Mouse (Mus musculus) midbrain, embryonic 15.5 days (tissue): ENCODE data around the gene Gm6993. TPM values are rescaled to one million over a fixed set of nuclear protein-coding genes. Genes with fewer than 3 reads are reported as not detected.

Experiments
- ATAC-seq: fragments of 200-750 bp; cut with Nextera tagmentation; replicated peaks from 2 replicates; pipeline ENCODE4 v1.8.0; 2017; ENCODE audit warnings: moderate TSS enrichment
- H3K27ac ChIP-seq: fragments of 300-500 bp; sonication (generic); 2 replicates; pipeline ENCODE4 v1.5.1; 2015; ENCODE audit warnings: mild to moderate bottlenecking, inconsistent platforms
- H3K27me3 ChIP-seq: fragments of 300-500 bp; sonication (generic); replicated peaks from 2 replicates; pipeline ENCODE4 v1.6.1; 2015; ENCODE audit warnings: inconsistent platforms
- H3K36me3 ChIP-seq: fragments of 300-500 bp; sonication (generic); replicated peaks from 2 replicates; pipeline ENCODE4 v1.6.1; 2015; ENCODE audit warnings: inconsistent platforms
- H3K4me1 ChIP-seq: fragments of 300-500 bp; sonication (generic); 2 replicates; pipeline ENCODE4 v1.6.1; 2015; ENCODE audit warnings: inconsistent platforms
- H3K4me2 ChIP-seq: fragments of 300-500 bp; sonication (generic); 2 replicates; pipeline ENCODE4 v1.6.1; 2015; ENCODE audit warnings: inconsistent platforms, mild to moderate bottlenecking, moderate library complexity
- H3K4me3 ChIP-seq: fragments of 300-500 bp; sonication (generic); 2 replicates; pipeline ENCODE4 v1.5.1; 2015; ENCODE audit warnings: mild to moderate bottlenecking, inconsistent platforms
- H3K9ac ChIP-seq: fragments of 300-500 bp; sonication (generic); 2 replicates; pipeline ENCODE4 v1.6.1; 2015; ENCODE audit warnings: mild to moderate bottlenecking, inconsistent platforms
- H3K9me3 ChIP-seq: fragments of 300-500 bp; sonication (generic); 2 replicates; pipeline ENCODE4 v1.6.1; 2016; ENCODE audit warnings: inconsistent platforms
- WGBS: fragments of 180-500 bp; shearing (Covaris S2); methylation state at CpG from one replicate; pipeline ENCODE4 v1.1.7; 2015; ENCODE audit warnings: mixed read lengths; 5-methylcytosine and 5-hydroxymethylcytosine counted together
- polyA plus RNA-seq: library from polyadenylated mRNA; unstranded; fragments of >200 nt; fragmentation: Nextera tagmentation; extraction: Ambion mirVana; gene quantifications from 2 replicates; pipeline ENCODE4 v1.2.1, GENCODE M21; 2015

Gm6993 gene
- polyA plus RNA-seq, 1 experiment from 2014 or later: not detected

DNA sequence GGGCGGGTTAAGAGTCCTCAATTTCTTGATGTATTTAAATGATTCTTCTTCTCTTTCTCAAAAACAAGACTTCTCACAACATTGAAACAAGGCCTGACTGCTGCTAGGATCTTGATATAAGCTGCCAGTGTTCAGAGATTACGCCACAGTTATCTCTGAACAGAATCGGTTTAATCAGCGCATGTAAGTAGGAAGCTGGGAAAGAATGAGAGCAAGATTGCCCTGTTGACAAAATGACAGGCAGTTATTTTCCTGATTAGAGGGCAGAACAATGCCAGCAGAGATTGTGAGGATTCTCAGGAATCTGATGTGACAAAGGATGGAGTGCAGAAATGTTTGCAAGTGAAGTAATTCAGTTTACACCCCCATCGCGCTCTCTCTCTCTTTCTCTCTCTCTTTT, 19.0 kb upstream of the Gm6993 start:
- no peak overlapping the region for H3K9ac ChIP-seq
- no peaks in the 10 kb centered on the region for H3K9me3 ChIP-seq
- WGBS: 70% methylated on average over 6 of the region's 6 CpGs
- H3K27me3 ChIP-seq: no peaks in the 10 kb centered on the region
- H3K36me3 ChIP-seq: no peaks in the 10 kb centered on the region
- no peak overlapping the region for H3K4me2 ChIP-seq
- ATAC-seq: no peak
- no peak overlapping the region for H3K4me3 ChIP-seq
- no peak overlapping the region for H3K27ac ChIP-seq
- no peaks in the 10 kb centered on the region for H3K4me1 ChIP-seq

DNA sequence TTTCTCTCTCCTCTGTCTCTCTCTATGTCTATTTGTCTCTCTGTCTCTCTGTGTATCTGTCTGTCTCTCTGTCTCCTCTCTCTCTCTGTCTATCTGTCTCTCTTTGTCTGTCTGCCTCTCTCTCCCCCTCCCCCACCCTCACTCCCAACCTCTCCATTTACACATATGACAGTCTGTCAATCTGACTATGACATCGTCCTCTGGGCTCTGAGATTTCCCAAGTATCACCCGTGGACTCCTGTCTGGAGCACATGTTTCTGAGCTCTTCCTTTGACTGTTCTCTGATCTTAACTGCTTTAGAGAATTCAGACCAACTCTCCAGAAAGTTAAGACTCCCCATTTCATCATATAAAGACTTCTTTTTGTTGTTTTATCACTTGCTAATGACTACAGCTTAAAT, 18.3 kb upstream of the Gm6993 start:
- WGBS: 29% methylated on average over 2 of the region's 2 CpGs
- Histone ChIP-seq H3K9me3 (no peaks in the 10 kb centered on the region), H3K27me3 (no peaks in the 10 kb centered on the region), H3K4me1 (no peaks in the 10 kb centered on the region), H3K4me3 (no peak overlapping the region), H3K36me3 (no peaks in the 10 kb centered on the region), H3K27ac (no peak overlapping the region), H3K4me2 (no peak overlapping the region), H3K9ac (no peak overlapping the region)
- ATAC-seq: no peak

DNA sequence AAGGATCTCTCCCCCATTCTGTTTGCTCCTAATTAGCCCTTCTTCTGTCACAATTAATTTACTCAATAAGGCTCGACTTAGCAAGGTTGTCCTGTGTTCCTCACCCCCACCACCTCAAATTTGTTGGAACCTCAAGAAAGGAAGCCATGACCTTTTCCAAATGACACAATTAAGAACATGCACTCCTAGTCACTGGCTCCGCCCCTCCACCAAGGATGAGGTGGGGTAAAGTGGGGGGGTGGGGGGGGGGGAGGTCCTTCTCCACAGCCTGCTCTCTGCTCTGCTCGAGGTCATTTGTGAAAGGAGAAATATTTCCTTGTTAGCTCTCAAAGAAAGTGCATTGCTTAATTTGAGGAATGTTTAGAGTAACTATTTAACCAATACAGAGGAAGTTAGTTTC, 17.8 kb upstream of the Gm6993 start:
- no peak overlapping the region for H3K4me3 ChIP-seq
- 39% methylated on average over 3 of the region's 3 CpGs for WGBS
- no peak for ATAC-seq

DNA sequence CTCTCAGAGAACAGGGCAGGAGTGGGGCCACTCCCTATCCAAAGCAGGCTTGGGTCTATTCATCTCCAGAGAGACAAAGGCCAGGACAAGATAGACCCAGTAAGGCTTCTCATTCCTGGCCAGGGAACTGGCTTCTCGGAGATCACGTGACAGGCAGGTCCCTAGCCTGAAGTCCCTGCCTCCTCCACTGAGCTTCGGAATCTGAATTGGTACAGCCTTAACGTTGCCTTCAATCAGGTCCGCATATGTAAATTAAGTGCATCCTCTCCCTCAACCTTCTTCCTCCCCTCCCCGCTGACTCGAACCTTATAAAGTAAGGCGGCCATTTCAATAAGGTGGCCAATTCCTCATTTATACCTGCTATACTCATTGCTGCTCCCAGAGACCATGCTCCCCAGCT, 15.1 kb upstream of the Gm6993 start:
- H3K27me3 ChIP-seq: no peaks in the 10 kb centered on the region
- no peak; the same call in 1 of the 2 replicates for ATAC-seq

More for the DNA sequence above, 17.8 kb upstream of the Gm6993 start:
- Histone ChIP-seq H3K36me3 (no peaks in the 10 kb centered on the region), H3K4me1 (no peaks in the 10 kb centered on the region), H3K27me3 (no peaks in the 10 kb centered on the region), H3K9ac (no peak overlapping the region), H3K9me3 (no peaks in the 10 kb centered on the region), H3K4me2 (no peak overlapping the region), H3K27ac (no peak overlapping the region)

DNA sequence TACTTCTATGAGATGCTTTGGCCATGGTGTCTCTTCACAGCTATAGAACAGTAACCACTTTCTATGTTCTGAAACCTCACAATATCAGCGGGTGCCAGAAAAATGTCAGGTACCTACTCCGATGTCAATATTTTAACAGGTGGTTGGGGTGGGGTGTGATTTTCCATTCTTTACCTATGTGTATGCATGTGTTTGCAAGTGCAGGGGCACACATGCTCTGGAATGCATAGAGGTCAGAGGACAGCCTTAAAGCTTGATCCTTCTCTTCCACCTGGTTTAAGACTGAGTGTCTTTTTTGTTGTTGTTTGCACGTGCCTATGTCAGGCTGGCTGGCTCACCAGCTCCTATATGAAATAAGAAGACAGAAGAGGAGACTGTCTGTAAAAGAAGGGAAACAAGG, 13.4 kb upstream of the Gm6993 start:
- Histone ChIP-seq H3K36me3 (no peaks in the 10 kb centered on the region), H3K4me2 (no peak overlapping the region), H3K9me3 (no peaks in the 10 kb centered on the region), H3K9ac (no peak overlapping the region), H3K27ac (no peak overlapping the region), H3K4me1 (no peaks in the 10 kb centered on the region), H3K27me3 (no peaks in the 10 kb centered on the region), H3K4me3 (no peak overlapping the region)
- 90% methylated on average over 3 of the region's 3 CpGs for WGBS
- ATAC-seq: no peak

More for the DNA sequence above, 15.1 kb upstream of the Gm6993 start:
- H3K36me3 ChIP-seq: no peaks in the 10 kb centered on the region
- 45% methylated on average over 8 of the region's 8 CpGs for WGBS
- H3K9me3 ChIP-seq: no peaks in the 10 kb centered on the region
- H3K4me3 ChIP-seq: no peak overlapping the region
- no peaks in the 10 kb centered on the region for H3K4me1 ChIP-seq
- H3K27ac ChIP-seq: no peak overlapping the region
- H3K9ac ChIP-seq: no peak overlapping the region
- no peak overlapping the region for H3K4me2 ChIP-seq

DNA sequence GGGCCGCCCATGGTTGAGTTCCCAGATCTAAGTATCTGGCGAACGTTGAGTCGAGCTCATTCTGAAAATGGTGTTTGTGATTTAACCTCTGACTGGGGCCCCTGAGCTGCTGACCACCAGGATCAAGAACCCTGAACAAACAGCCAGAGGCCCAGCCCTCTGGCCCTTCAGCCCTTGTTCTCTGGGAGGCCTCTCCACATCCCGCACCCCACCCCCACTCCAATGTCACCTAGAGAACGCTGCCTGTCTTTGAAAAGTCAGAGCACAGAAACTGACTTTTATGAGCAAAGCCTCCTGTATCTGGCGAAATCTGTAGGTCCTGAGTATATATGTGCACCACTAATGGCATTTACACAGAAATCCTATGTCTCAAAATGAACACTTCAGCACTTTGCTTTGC, 11.7 kb upstream of the Gm6993 start:
- H3K27ac ChIP-seq: no peak overlapping the region
- no peak overlapping the region for H3K9ac ChIP-seq
- no peaks in the 10 kb centered on the region for H3K27me3 ChIP-seq
- no peak for ATAC-seq
- H3K4me3 ChIP-seq: no peak overlapping the region
- H3K9me3 ChIP-seq: no peaks in the 10 kb centered on the region
- 67% methylated on average over 7 of the region's 7 CpGs for WGBS
- no peaks in the 10 kb centered on the region for H3K36me3 ChIP-seq
- no peaks in the 10 kb centered on the region for H3K4me1 ChIP-seq
- no peak overlapping the region for H3K4me2 ChIP-seq

DNA sequence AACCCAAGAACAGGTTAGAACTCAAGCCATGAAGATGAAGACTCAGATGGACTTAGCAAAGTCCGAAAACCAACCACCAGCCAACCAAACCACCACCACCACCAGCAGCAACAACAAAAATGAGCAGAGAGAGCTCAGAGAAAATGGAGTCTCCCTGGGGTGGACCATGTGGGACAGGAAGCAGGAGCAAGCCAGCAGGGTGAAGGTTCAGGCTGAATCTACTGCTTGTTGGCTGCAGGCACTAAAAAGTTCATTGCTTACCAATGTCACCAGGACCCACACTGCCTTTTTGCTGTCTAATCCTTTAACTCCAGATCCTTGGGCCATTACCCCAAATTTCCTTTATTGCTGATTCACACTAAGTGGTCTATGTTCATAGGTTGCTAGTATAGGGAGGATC, 7.9 kb upstream of the Gm6993 start:
- no peak for ATAC-seq
- no peak overlapping the region for H3K9ac ChIP-seq
- H3K4me1 ChIP-seq: 0 out of 2 replicates have a peak, but pooled peaks cover 4% of the 10 kb centered on the region
- H3K36me3 ChIP-seq: no peaks in the 10 kb centered on the region
- H3K9me3 ChIP-seq: no peaks in the 10 kb centered on the region
- 94% methylated on average over 1 of the region's 1 CpGs for WGBS
- no peaks in the 10 kb centered on the region for H3K27me3 ChIP-seq
- no peak overlapping the region for H3K4me3 ChIP-seq
- no peak overlapping the region for H3K4me2 ChIP-seq
- H3K27ac ChIP-seq: no peak overlapping the region

DNA sequence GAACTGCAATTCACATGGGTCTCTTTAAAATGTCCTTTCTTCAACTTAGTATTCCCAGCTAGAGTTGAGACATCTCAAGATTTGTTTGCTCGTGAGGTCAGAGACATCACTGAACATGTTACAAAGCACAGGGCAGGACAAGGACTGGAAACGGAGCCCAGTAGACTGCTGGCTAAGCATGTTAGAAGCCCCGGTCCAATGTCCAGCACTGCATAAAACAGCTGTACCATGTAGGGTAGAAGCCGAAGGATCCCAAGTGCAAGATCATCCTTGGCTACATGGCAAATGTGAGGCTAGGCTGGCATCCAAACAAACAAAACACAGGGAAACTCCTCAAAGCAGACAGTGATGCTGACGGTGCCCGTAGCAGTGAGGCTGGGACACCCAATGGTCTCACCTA, 5.6 kb upstream of the Gm6993 start:
- Histone ChIP-seq H3K4me2 (no peak overlapping the region), H3K27ac (no peak overlapping the region), H3K4me1 (0 out of 2 replicates have a peak, but pooled peaks cover 4% of the 10 kb centered on the region), H3K4me3 (no peak overlapping the region), H3K9ac (no peak overlapping the region), H3K9me3 (no peaks in the 10 kb centered on the region), H3K27me3 (no peaks in the 10 kb centered on the region), H3K36me3 (no peaks in the 10 kb centered on the region)
- ATAC-seq: no peak
- WGBS: 93% methylated on average over 6 of the region's 6 CpGs

DNA sequence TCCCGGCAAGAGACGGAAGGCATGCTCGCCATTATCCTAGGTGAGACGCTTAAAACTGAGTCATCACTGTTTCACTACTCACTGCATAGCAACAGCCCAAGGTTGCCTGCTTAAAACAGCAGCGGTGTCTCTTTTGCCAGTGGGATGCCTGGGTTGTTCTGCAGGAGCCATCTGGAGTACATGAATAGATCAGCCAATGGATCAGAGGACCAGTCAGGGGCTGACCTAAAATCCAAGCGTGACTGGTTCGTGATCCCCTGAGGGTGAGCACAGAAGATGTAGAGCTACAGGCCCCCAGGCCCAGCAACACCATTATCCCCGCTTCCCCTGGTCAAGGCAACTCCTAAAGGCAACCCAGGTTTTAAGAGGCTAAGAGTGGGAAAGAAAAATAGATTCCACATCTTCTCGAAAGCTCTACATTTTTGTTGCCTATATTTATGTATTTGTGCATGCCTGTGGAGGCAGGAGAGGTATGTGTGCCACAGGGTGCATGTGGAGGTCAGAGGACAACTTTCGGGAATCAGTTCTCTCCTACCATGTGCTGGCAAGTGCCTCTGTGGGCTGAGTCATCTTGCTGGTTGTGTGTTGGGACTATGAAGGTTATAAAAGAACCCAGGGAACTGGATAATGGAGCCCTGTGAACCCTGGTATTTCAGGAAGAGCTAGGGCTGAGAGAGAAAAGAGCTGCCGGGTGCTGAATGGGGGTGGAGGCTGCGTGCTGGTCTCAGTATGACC, 3.5 kb upstream of the Gm6993 start:
- Histone ChIP-seq H3K4me2 (no peak overlapping the region), H3K4me3 (no peak overlapping the region), H3K9me3 (no peaks in the 10 kb centered on the region), H3K4me1 (0 out of 2 replicates have a peak, but pooled peaks cover 4% of the 10 kb centered on the region), H3K27ac (no peak overlapping the region), H3K36me3 (no peaks in the 10 kb centered on the region), H3K9ac (no peak overlapping the region), H3K27me3 (no peaks in the 10 kb centered on the region)
- no peak for ATAC-seq
- 57% methylated on average over 12 of the region's 12 CpGs for WGBS

DNA sequence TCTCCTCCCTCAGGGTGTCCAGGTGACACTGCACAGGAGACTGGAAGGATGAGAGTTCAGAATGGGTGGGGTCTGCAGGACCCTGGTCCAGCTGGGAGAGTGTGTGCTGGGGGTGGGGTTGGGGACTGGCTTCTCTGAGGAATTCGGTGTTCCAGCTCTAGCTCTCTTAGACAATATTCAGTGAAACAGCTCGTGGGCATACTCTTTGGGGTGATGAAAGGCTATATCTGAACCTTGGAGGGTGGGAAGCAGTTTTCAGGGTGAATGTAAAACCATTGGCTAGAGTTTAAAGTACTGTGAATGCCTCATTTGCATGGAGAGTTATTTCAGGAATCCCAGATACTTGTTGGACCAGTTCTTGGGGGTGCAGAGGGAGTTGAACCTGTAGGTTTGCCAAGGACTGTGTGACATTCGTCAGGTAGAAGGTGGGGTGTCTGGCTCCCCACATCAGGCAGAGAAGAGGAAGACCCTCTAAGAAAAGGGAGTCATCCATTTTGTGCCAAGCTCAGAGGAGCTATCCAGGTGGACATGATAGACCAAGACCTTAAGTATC, 1.5 kb upstream of the Gm6993 start:
- H3K27me3 ChIP-seq: no peaks in the 10 kb centered on the region
- H3K4me1 ChIP-seq: 0 out of 2 replicates have a peak, but pooled peaks cover 4% of the 10 kb centered on the region
- ATAC-seq: no peak
- H3K36me3 ChIP-seq: no peaks in the 10 kb centered on the region
- H3K4me2 ChIP-seq: no peak overlapping the region
- no peaks in the 10 kb centered on the region for H3K9me3 ChIP-seq
- no peak overlapping the region for H3K9ac ChIP-seq
- no peak overlapping the region for H3K27ac ChIP-seq
- no peak overlapping the region for H3K4me3 ChIP-seq
- WGBS: 90% methylated on average over 3 of the region's 3 CpGs

DNA sequence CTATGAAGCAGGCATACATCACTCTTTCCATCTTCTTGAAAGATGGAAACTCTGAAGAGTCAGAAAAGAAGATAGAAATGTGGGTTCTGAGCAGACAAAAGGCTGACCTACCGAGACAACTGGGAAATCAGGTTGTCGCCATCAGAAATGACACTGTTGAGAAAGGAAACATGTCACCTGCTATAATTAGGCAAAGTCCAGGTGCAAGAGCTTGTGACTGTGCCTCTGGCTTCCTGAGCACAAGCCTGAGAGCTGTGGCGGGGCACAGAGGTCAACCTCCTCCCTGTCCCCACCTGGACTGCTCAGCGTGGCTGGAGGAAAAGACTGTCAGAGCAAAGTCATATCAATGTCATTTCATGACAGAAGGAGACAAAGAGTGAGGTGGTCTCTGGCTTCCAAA, 772 bp upstream of the Gm6993 start:
- no peaks in the 10 kb centered on the region for H3K36me3 ChIP-seq
- 78% methylated on average over 4 of the region's 4 CpGs for WGBS
- H3K4me3 ChIP-seq: no peak overlapping the region
- H3K9me3 ChIP-seq: no peaks in the 10 kb centered on the region
- ATAC-seq: no peak
- H3K9ac ChIP-seq: no peak overlapping the region
- H3K27ac ChIP-seq: no peak overlapping the region
- 0 out of 2 replicates have a peak, but pooled peaks cover 4% of the 10 kb centered on the region for H3K4me1 ChIP-seq
- H3K27me3 ChIP-seq: no peaks in the 10 kb centered on the region
- no peak overlapping the region for H3K4me2 ChIP-seq

DNA sequence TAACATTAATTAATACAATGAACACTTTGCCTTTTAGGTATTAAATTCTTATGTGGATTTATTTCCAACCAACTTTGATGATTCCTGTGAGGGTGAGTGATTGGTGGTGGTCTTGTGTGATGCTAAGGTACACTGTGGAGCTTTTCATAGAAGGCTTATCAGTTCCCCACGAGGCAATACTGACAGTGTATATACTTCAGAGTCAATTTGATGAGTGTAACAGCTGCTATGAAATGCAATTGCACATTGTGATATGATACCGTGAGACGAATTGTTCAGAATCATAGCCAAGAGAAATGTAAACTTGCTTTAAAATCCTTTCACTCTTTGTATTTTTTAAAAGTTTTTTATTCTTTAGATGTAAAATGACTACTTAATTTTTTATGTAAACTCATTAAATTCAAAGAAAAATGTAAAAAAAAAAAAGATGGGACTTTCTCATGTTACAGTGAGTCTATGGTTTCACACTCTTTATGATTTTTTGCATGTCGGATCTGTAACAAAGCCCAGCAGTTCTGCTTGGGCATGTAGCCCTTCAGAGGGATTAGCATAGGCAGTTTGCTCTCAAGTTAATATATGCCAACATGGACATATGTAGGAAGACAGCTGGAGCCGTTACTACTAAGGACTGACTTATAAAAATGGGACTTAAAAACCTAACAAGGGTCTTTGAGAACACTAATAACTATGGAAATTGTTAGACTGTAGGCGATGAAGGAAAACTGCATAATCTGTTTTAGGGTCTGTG, 1.2 kb downstream of the Gm6993 start:
- no peak for ATAC-seq
- Histone ChIP-seq H3K4me2 (no peak overlapping the region), H3K9me3 (no peaks in the 10 kb centered on the region), H3K36me3 (no peaks in the 10 kb centered on the region), H3K27ac (no peak overlapping the region), H3K4me3 (no peak overlapping the region), H3K4me1 (0 out of 2 replicates have a peak, but pooled peaks cover 3% of the 10 kb centered on the region), H3K27me3 (no peaks in the 10 kb centered on the region), H3K9ac (no peak overlapping the region)
- WGBS: 73% methylated on average over 6 of the region's 6 CpGs
